Mouse (Mus musculus) CH12.LX (cell line): ENCODE data around the gene Col4a4. TPM values are rescaled to one million over a fixed set of nuclear protein-coding genes. Genes with fewer than 3 reads are reported as not detected.

Source experiments
- DNase-seq: peaks from one replicate; pipeline ENCODE4 v3.0.0-alpha.2; 2013; ENCODE audit errors: extremely low read depth
- H3K27ac ChIP-seq: 2 replicates; pipeline ENCODE4 v1.5.1; 2012; ENCODE audit warnings: low read depth, mild to moderate bottlenecking, control low read depth, moderate library complexity; ENCODE audit not compliant: insufficient read depth
- H3K27me3 ChIP-seq: replicated peaks from 2 replicates; pipeline ENCODE3; 2012; ENCODE audit warnings: inconsistent platforms
- H3K36me3 ChIP-seq, 2 experiments: replicated peaks in 1 of 2; 2 replicates each; pipeline versions ENCODE3 to v1.6.1; 2012; ENCODE audit warnings: inconsistent platforms in 1 of 2, low read length in 1 of 2, mild to moderate bottlenecking in 1 of 2, mixed read lengths in 1 of 2, moderate library complexity in 1 of 2; ENCODE audit not compliant: control insufficient read depth in 1 of 2, insufficient read depth in 1 of 2
- H3K4me1 ChIP-seq, 2 experiments: 2 replicates each; pipeline ENCODE4 v1.6.1; 2012; ENCODE audit warnings: inconsistent platforms in 1 of 2, moderate library complexity in 1 of 2; ENCODE audit not compliant: insufficient read depth in 2 of 2, control insufficient read depth in 1 of 2
- H3K4me2 ChIP-seq: 2 replicates; pipeline ENCODE4 v1.6.1; 2012; ENCODE audit warnings: low read depth, mild to moderate bottlenecking, control low read depth; ENCODE audit not compliant: poor library complexity, insufficient read depth, severe bottlenecking
- H3K4me3 ChIP-seq, 3 experiments: fragments of 150-350 bp in 1 of 3; sonication (generic) in 1 of 3; replicated peaks in 1 of 3; 2 replicates each; pipeline versions ENCODE3 to v1.5.1; 2011 to 2012; ENCODE audit warnings: low read depth in 2 of 3, low read length in 2 of 3, mild to moderate bottlenecking in 2 of 3, moderate library complexity in 2 of 3, control low read depth in 1 of 3, improper control_type of control experiment in 1 of 3, inconsistent platforms in 1 of 3, mixed read lengths in 1 of 3; ENCODE audit not compliant: poor library complexity in 1 of 3
- H3K79me2 ChIP-seq: replicated peaks from 2 replicates; pipeline ENCODE4 v1.6.1; 2012; ENCODE audit warnings: mild to moderate bottlenecking, moderate library complexity; ENCODE audit not compliant: control insufficient read depth, poor library complexity, insufficient read depth, severe bottlenecking; ENCODE audit errors: extremely low read depth
- H3K9ac ChIP-seq: 2 replicates; pipeline ENCODE4 v1.6.1; 2012; ENCODE audit warnings: low read depth, mild to moderate bottlenecking, control low read depth, moderate library complexity; ENCODE audit not compliant: insufficient read depth
- H3K9me3 ChIP-seq: replicated peaks from 2 replicates; pipeline ENCODE3; 2012; ENCODE audit warnings: low read length, inconsistent platforms, mixed read lengths
- CHD1 ChIP-seq: IDR thresholded peaks from 2 replicates; pipeline ENCODE4 v1.6.1; 2012; ENCODE audit warnings: low read depth, low read length, improper control_type of control experiment, inconsistent platforms
- E2F4 ChIP-seq: IDR thresholded peaks from 2 replicates; pipeline ENCODE4 v1.6.1; 2011; ENCODE audit warnings: low read depth, low read length, improper control_type of control experiment; ENCODE audit not compliant: insufficient replicate concordance
- GABPA ChIP-seq: IDR thresholded peaks from 2 replicates; pipeline ENCODE4 v1.6.1; 2012; ENCODE audit warnings: low read depth, low read length, improper control_type of control experiment, inconsistent platforms; ENCODE audit not compliant: insufficient replicate concordance
- HCFC1 ChIP-seq: IDR thresholded peaks from 2 replicates; pipeline ENCODE4 v1.6.1; 2012; ENCODE audit warnings: low read depth, mild to moderate bottlenecking, inconsistent platforms, low read length, improper control_type of control experiment
- IRF4 ChIP-seq: IDR thresholded peaks from 2 replicates; pipeline ENCODE4 v1.6.1; 2014; ENCODE audit warnings: low read depth, mild to moderate bottlenecking, inconsistent platforms, low read length, improper control_type of control experiment
- JUN ChIP-seq: IDR thresholded peaks from 2 replicates; pipeline ENCODE4 v1.6.1; 2011; ENCODE audit warnings: low read depth, mild to moderate bottlenecking, low read length, improper control_type of control experiment, moderate library complexity; ENCODE audit not compliant: insufficient read depth
- JUND ChIP-seq: conservative IDR thresholded peaks from 2 replicates; pipeline ENCODE4 v1.6.1; 2011; ENCODE audit warnings: low read depth, low read length, improper control_type of control experiment
- KAT2A ChIP-seq: IDR thresholded peaks from 2 replicates; pipeline ENCODE4 v1.6.1; 2012; ENCODE audit warnings: low read length, improper control_type of control experiment, inconsistent platforms; ENCODE audit not compliant: insufficient replicate concordance
- MAX ChIP-seq: IDR thresholded peaks from 2 replicates; pipeline ENCODE4 v1.6.1; 2011; ENCODE audit warnings: low read length, improper control_type of control experiment
- MEF2A ChIP-seq: IDR thresholded peaks from 2 replicates; pipeline ENCODE4 v1.6.1; 2014; ENCODE audit warnings: low read depth, mild to moderate bottlenecking, inconsistent platforms, low read length, improper control_type of control experiment, borderline replicate concordance
- MXI1 ChIP-seq: IDR thresholded peaks from 2 replicates; pipeline ENCODE4 v1.6.1; 2011; ENCODE audit warnings: mild to moderate bottlenecking, low read depth, low read length, improper control_type of control experiment
- NELFE ChIP-seq: IDR thresholded peaks from 2 replicates; pipeline ENCODE4 v1.6.1; 2011; ENCODE audit warnings: low read depth, low read length, improper control_type of control experiment
- PAX5 ChIP-seq: IDR thresholded peaks from 2 replicates; pipeline ENCODE4 v1.6.1; 2012; ENCODE audit warnings: low read length, inconsistent platforms, mixed read lengths
- POLR2A ChIP-seq: IDR thresholded peaks from 2 replicates; pipeline ENCODE4 v1.6.1; 2011; ENCODE audit warnings: low read depth, mild to moderate bottlenecking, improper control_type of control experiment, low read length
- POLR2AphosphoS2 ChIP-seq: IDR thresholded peaks from 2 replicates; pipeline ENCODE4 v1.6.1; 2011; ENCODE audit warnings: low read depth, low read length, improper control_type of control experiment
- RCOR1 ChIP-seq: conservative IDR thresholded peaks from 2 replicates; pipeline ENCODE4 v1.6.1; 2012; ENCODE audit warnings: low read depth, mild to moderate bottlenecking, inconsistent platforms, low read length, improper control_type of control experiment
- SMC3 ChIP-seq: IDR thresholded peaks from 2 replicates; pipeline ENCODE4 v1.6.1; 2011; ENCODE audit warnings: low read depth, low read length, improper control_type of control experiment
- USF1 ChIP-seq: IDR thresholded peaks from 2 replicates; pipeline ENCODE4 v1.6.1; 2014; ENCODE audit warnings: low read depth, mild to moderate bottlenecking, inconsistent platforms, low read length, improper control_type of control experiment
- ZKSCAN1 ChIP-seq: IDR thresholded peaks from 2 replicates; pipeline ENCODE4 v1.6.1; 2012; ENCODE audit warnings: low read depth, inconsistent platforms, low read length, improper control_type of control experiment, borderline replicate concordance
- ZMIZ1 ChIP-seq: IDR thresholded peaks from 2 replicates; pipeline ENCODE4 v1.6.1; 2012; ENCODE audit warnings: low read depth, mild to moderate bottlenecking, inconsistent platforms, low read length, improper control_type of control experiment
- dilution Hi-C: fragments of 300-500 bp; cut with MboI; formaldehyde crosslinking; loops from 2 replicates; pipeline ENCODE4 v1.14.3; 2020; ENCODE audit warnings: low sequenced_read_pairs; ENCODE audit not compliant: extremely low pct_unique_long_range_greater_than_20kb, extremely low pct_ligation_motif_present
- in situ Hi-C: fragments of 300-500 bp; cut with MboI; formaldehyde crosslinking; loops from 3 replicates; pipeline ENCODE4 v1.14.3; 2019; ENCODE audit warnings: low sequenced_read_pairs, low pct_ligation_motif_present, low pct_unique_long_range_greater_than_20kb, mixed read lengths
- polyA plus RNA-seq: library from polyadenylated mRNA; unstranded; fragments of >175 nt; gene quantifications from 2 replicates; pipeline ENCODE4 v1.2.1, GENCODE M21; 2012; ENCODE audit warnings: low read depth; ENCODE audit not compliant: insufficient read length
- total RNA-seq, 2 experiments: library from RNA; depleted of rRNA; stranded (reverse); fragments of 300-350 nt in 1 of 2; fragments of >200 nt in 1 of 2; gene quantifications; 2 replicates each; pipeline ENCODE4 v1.2.3; 2012 to 2014

Col4a4 gene
- total and polyA plus RNA-seq, 3 experiments: under 0.01 to 0.03 TPM; not detected in 1

- DNase-seq: no peak
- H3K36me3 ChIP-seq: no peaks in the 10 kb centered on the region
- dilution Hi-C loops: no loop called here
- H3K4me3 ChIP-seq: no peak overlapping the region
- H3K9me3 ChIP-seq: no peaks in the 10 kb centered on the region
- TF ChIP-seq MAX (no peak), IRF4 (no peak), MEF2A (no peak), POLR2AphosphoS2 (no peak), USF1 (no peak), NELFE (no peak), ZMIZ1 (no peak), KAT2A (no peak), PAX5 (no peak), E2F4 (no peak), HCFC1 (no peak), POLR2A (no peak), MXI1 (no peak), ZKSCAN1 (no peak), SMC3 (no peak), GABPA (no peak), JUN (no peak)
- no peaks in the 10 kb centered on the region for H3K27me3 ChIP-seq
- in situ Hi-C loops: no loop called here
- H3K79me2 ChIP-seq: no peaks in the 10 kb centered on the region
- no peak overlapping the region for H3K9ac ChIP-seq
- H3K4me1 ChIP-seq: peaks cover 0 to 3% of the 10 kb centered on the region in 2 experiments; a peak in 1 of 4 replicates
- no peak overlapping the region for H3K27ac ChIP-seq
- H3K4me2 ChIP-seq: no peak overlapping the region
These were observed 94.7 kb downstream of the Col4a4 start for GRCm38 (mm10) chr1:82491954-82492353.

- Histone ChIP-seq H3K36me3 (no peaks in the 10 kb centered on the region), H3K27ac (no peak overlapping the region), H3K4me3 (no peak overlapping the region)
- in situ Hi-C loops: no loop called here
- TF ChIP-seq RCOR1: no peak
- TF ChIP-seq JUND: no peak
- no peak for TF ChIP-seq CHD1
- TF ChIP-seq, all 38 proteins: peak for 0
- Histone ChIP-seq H3K4me2 (no peak overlapping the region), H3K79me2 (no peaks in the 10 kb centered on the region), H3K4me1 (no peaks in the 10 kb centered on the region), H3K9ac (no peak overlapping the region), H3K9me3 (no peaks in the 10 kb centered on the region), H3K27me3 (no peaks in the 10 kb centered on the region)
- DNase-seq: no peak
- dilution Hi-C loops: no loop called here
These were observed 100.3 kb downstream of the Col4a4 start for GRCm38 (mm10) chr1:82486371-82486770.
